Mouse (Mus musculus) lung, postnatal 10 days (tissue): Measurements from ENCODE around the gene Dcst1.

Experiments used
- DNase-seq: peaks from one replicate; pipeline ENCODE4 v3.0.0; 2021

The Dcst1 gene

DNA sequence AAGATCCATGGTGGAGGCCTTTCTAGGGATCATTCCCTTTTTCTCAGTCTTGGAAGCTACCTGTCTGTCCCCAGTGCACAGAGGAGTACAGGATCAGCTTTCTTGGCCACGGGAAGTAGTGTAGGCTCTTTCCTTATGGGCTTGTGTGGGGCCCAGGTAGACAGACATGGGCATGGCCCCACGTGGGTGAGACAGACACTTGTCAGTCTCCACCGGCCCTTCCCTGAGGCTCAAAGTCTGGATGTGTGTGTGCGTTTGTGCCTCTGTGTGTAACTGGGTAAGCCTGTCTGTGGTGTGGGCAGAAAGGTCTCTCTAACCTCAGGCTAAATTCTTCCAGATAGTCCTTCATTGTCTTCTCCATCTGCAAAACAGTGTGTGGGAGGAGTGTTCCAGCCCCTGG, 59.9 kb downstream of the Dcst1 start:
- no peak for DNase-seq

GRCm38 (mm10) chr3:89304440-89304839, 60.6 kb downstream of the Dcst1 start:
- DNase-seq: no peak

- no peak for DNase-seq
Observed at GRCm38 (mm10) chr3:89300514-89300913, 64.5 kb downstream of the Dcst1 start.
